Mouse (Mus musculus) ES-E14 (cell line): ENCODE data around the gene Rin2.

Experiments used
- CHD2 ChIP-seq: IDR thresholded peaks from 2 replicates; pipeline ENCODE4 v1.6.1; 2014; ENCODE audit warnings: mild to moderate bottlenecking, low read depth, low read length, inconsistent platforms
- HCFC1 ChIP-seq: IDR thresholded peaks from 2 replicates; pipeline ENCODE4 v1.6.1; 2012; ENCODE audit warnings: low read length, inconsistent platforms, borderline replicate concordance; ENCODE audit not compliant: insufficient read depth
- ZC3H11A ChIP-seq: IDR thresholded peaks from 2 replicates; pipeline ENCODE4 v1.6.1; 2012; ENCODE audit warnings: low read depth, mild to moderate bottlenecking, inconsistent platforms, low read length, borderline replicate concordance
- ZNF384 ChIP-seq: IDR thresholded peaks from 2 replicates; pipeline ENCODE4 v1.6.1; 2012; ENCODE audit warnings: low read depth, low read length, inconsistent platforms

- TF ChIP-seq ZC3H11A: no peak
- no peak for TF ChIP-seq ZNF384
- no peak for TF ChIP-seq CHD2
- no peak for TF ChIP-seq HCFC1
These were observed 55.3 kb downstream of the Rin2 start for GRCm38 (mm10) chr2:145730189-145730880.
